Mouse (Mus musculus) lung, postnatal 4 days (tissue): ENCODE results near the gene Foxa3.
A peak's percentile ranks its signal among the peaks of the same experiment; 100 is the strongest.

Experiments used
- DNase-seq, 2 experiments: peaks; one replicate each; pipeline ENCODE4 v3.0.0; 2021

The Foxa3 gene

GRCm38 (mm10) chr7:18998835-18999234 is 24.5 kb downstream of the Foxa3 start:
- no peak for DNase-seq

GRCm38 (mm10) chr7:18993036-18993435 is 30.3 kb downstream of the Foxa3 start:
- DNase-seq = no peak

- DNase-seq = peak; percentile 33 to 46
Measured at GRCm38 (mm10) chr7:18992294-18992675, 31.1 kb downstream of the Foxa3 start.

DNA sequence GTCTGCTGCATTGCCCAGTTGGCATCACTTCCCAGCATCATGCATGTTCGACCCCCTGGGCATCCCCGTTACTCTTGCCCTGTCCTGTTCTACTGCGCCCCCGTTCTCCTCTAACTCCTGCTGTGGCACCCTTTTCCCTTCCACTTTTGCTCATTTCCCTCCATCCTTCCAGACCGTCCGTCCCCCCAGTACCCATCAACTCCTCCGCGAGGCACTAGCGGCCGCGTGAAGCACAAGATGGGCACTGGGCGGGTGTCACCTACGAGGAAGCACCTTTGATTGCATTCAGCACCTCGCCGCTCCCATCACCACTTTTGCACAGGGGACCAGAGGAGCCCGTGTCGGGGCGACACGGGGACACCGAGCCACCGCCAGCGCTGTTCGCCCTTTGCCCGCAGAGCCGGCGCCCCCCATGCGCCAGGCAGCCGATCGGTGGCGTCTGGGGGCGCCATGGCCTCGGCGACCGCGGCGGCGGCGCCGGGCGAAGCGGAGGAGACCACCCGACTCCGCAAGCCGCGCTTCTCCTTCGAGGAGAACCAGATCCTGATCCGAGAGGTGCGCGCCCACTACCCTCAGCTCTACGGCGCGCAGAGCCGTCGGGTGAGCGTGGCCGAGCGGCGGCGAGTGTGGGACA is 31.6 kb downstream of the Foxa3 start:
- peak in 1 of 2 experiments; percentile 31 for DNase-seq

DNA sequence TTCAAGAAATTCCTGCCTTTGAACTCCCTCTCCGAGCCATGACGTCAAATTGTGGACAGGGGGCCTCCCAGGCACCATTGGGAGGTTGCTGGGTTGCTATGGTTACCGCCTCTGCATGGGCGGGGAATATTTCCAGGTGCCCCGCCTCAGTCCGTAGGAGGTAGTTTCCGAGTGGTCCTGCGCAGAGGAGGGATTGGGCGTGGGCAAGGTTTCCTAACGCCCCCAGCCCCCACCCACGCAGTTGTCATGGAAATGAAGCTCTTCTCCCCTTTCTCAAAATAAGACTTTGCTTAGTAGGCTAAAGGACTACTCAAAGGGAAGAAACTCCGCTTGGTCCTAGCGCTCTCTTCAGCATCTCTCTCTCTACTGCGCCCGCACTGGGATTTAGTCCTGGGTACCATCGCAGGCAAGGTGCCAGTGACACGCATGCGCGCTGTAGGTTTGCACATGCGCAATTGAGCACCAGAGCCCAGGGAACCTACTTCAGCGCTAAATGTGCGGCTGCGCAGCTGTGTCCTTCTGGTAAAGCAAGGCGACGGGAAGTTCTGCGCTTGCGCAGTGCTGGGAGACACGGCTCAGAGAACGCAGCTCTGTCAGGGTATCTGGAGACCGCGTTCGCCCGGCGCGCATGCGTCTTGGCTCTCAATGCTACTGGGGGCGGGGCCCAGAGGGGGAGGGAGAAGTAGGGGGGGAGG is 32.6 kb downstream of the Foxa3 start, which contains the start of gene Mypop:
TSS of gene Mypop (plus strand) at position 645 of the 695 bp plus-strand sequence.
- DNase-seq = peak; percentile 99 to 100

- no peak for DNase-seq
Measured at GRCm38 (mm10) chr7:18989995-18990394, 33.3 kb downstream of the Foxa3 start.

DNA sequence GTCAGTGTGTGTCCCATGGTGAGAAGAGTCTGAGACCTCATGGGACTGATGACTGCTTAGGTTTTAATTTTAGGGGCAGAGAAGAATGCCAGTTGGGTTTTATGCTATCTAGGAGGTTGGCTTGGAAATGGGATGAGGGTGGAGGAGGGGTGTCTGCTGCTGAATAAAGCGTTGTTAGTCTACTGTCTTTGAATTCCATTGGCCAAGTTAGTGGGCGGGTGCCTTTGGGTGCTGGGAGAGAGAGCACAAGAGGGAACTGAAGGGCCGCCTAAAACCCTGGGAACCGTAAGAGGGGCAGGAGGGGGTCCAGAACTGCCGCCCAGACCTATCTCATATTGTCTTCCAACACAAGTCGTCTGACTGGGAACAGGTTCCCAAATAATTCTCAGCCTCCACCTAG is 34.6 kb downstream of the Foxa3 start:
- DNase-seq = no peak

DNA sequence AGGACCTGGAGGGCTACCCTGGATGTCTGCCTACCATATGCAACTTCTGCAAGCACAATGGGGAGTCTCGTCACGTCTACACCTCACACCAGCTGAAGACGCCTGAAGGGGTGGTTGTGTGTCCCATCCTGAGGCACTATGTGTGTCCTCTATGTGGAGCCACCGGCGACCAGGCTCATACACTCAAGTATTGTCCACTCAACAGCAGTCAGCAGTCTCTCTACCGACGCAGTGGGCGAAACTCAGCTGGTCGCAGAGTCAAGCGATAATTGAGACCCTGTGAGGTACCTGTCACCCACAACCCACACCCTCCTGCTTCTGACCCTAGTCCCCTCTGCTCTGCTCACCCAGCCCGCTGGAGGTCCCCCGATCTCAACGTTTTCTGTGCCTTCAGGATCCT is 35.6 kb downstream of the Foxa3 start:
- no peak for DNase-seq

DNA sequence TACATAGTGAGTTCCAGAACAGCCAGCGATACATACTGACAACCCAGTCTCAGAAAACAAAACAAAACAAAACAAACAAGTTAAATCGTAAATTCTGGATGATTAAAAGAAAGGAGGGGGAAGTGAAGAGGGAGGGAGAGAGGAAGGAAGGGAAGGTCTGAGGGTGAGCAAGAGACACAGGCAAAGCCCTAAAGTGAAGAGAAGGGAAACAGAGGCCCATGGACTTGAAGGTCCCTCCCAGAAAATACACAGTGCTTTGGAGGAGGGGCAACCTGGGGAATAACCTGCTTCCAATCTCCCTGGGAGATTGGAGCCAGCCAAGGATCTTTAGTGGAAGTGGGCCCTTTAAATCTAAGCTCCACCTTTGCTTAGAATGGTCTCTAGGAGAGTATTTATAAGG is 36.2 kb downstream of the Foxa3 start, which contains the start of gene Nanos2:
TSS of gene Nanos2 (plus strand) at position 301 of the 400 bp plus-strand sequence.
- no peak for DNase-seq

GRCm38 (mm10) chr7:18986503-18986902 is 36.8 kb downstream of the Foxa3 start:
- no peak for DNase-seq

DNA sequence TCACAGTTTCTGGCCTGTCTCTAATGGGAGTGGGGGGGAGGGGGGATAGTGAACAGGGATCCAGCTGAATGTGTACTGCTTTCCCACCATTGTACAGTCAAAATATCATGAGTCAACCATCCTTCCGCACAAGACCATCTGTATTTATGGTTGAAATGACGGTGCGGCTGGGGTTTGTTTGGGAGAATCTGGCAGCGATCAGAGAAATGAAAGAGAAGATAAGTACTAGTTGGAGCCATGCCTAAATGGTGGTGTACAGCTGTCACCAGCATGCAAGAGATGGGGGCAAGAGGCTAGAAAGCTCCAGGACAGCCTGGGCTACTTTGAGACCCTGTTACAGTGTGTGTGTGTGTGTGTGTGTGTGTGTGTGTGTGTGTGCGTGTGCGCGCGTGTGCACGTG is 45.0 kb downstream of the Foxa3 start:
- DNase-seq = no peak

DNA sequence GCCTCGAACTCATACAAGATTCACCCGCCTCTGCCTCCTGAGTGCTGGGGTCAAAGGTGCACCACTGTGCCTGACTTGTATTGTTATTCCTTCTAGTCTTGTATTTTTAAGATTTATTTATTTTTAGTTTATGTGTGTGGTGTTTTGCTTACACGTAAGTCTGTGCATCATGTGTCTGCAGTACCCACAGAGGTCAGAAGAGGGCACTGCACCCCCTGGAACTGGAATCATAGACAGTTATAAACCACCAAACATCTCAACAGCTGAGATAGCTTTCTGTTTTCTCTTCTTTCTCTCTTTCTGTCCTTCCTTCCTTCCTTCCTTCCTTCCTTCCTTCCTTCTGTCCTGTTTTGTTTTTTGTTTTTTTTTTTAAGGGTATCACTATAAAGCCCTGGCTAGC is 52.4 kb downstream of the Foxa3 start:
- no peak for DNase-seq

- DNase-seq = no peak
Measured at GRCm38 (mm10) chr7:18967603-18968002, 55.7 kb downstream of the Foxa3 start.

GRCm38 (mm10) chr7:18965312-18965711 is 58.0 kb downstream of the Foxa3 start:
- DNase-seq = no peak

GRCm38 (mm10) chr7:18963294-18963843 is 60.0 kb downstream of the Foxa3 start:
- DNase-seq = no peak
